Mouse (Mus musculus): ENCODE results near the gene Boc. TPM values are rescaled to one million over a fixed set of nuclear protein-coding genes. Genes with fewer than 3 reads are reported as not detected.

The Boc gene
- polyA plus RNA-seq, 1 experiment from 2014 or later, result 27.3 TPM

Small RNA genes within 50 kb of the gene (microRNA-seq; reads per million reads assigned to microRNA genes)
- gene Mir3081, result 17.1 reads per million, percentile 33 among the genes with 10 or more reads in this experiment

Other genes starting within 250 kb of the Boc start
- 3.3 and 3.5 TPM in 2 replicates for gene Sidt1, start 225.7 kb downstream of the Boc start, polyA plus RNA-seq (2015; fragmentation: Nextera tagmentation; extraction: Ambion mirVana)
- 14.9 and 15.5 TPM in 2 replicates for gene Spice1, start 211.8 kb downstream of the Boc start, polyA plus RNA-seq (2015; fragmentation: Nextera tagmentation; extraction: Ambion mirVana)
- 2.9 and 4.2 TPM in 2 replicates for gene Cfap44, start 164.1 kb downstream of the Boc start, polyA plus RNA-seq (2015; fragmentation: Nextera tagmentation; extraction: Ambion mirVana)
- 5.6 and 6.0 TPM in 2 replicates for gene Nepro, start 165.4 kb upstream of the Boc start, polyA plus RNA-seq (2015; fragmentation: Nextera tagmentation; extraction: Ambion mirVana)
- gene Gtpbp8, start 187.5 kb upstream of the Boc start, polyA plus RNA-seq (2015; fragmentation: Nextera tagmentation; extraction: Ambion mirVana), result 38.7 and 45.2 TPM in 2 replicates
- 0.55 and 0.96 TPM in 2 replicates for gene Cd200r1, start 206.8 kb upstream of the Boc start, polyA plus RNA-seq (2015; fragmentation: Nextera tagmentation; extraction: Ambion mirVana)